Mouse (Mus musculus): Measurements from ENCODE around the gene Sppl3. TPM values are rescaled to one million over a fixed set of nuclear protein-coding genes. Genes with fewer than 3 reads are reported as not detected.

Gene Sppl3
- total RNA-seq, 4 experiments from 2014 or later = 26.3 to 31.9 (median 29.0) TPM

DNA sequence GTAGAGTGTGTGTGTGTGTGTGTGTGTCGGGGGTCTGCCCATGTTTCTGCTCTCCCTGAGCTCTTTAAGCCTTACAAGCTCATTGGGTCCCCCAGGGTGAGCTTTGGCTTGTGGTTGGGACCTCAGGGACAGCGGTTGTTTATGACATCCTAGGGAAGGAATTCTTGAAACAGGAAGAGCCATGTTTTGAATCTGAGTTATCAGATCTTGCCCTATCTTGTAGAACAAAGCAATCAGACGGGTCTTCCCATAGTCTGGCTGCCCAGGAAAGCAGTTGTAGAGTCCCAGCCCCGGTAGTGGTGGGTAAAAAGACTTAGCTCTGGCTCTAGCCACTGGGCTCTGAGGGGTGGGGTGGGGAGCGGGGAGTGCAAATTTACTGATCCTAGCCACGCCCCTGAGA lies 13.6 kb upstream of the Sppl3 start:
- DNase-seq (ENCODE audit: low spot score) = no peak

DNA sequence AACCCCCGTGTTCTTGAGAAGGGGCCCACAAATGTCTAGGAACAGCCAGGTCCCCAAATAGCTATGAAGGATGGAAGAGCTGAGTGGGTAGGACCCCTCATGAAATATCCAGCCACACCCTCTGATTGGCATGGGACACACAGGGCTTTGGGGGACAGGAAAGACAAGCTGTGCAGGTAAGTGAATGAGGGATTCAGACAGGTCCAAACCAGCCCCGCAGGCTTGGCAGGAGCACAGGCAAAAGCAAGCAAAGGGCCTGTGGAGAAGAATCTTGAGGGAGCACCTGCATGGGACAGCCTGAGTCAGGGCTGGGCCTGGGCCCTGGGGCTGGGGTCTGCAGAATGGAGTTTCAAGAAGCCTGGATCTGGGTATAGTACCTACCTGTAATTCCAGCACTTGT lies 10.4 kb upstream of the Sppl3 start:
- DNase-seq (ENCODE audit: low spot score) = no peak

DNA sequence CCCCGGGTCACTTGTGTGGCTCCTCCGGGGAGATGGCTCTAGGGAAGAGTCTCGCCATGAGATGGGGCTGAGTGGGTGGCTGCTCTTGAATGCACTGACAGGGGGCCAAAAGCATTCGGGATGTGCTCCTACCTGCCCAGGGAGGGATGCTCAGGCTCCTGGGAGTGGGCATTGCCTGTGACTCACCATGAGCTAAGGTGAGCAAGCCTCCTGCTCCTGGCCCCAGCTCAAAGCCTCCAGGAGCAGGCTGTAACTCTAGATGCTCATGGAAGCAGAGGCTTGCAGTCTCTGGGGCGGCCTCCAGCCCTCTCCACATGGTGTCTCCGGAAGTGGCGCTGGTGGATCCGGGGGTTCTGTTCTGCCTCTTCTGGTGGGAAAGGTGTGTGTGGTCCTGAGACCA lies 9.5 kb upstream of the Sppl3 start:
- no peak for DNase-seq (ENCODE audit: low spot score)

DNA sequence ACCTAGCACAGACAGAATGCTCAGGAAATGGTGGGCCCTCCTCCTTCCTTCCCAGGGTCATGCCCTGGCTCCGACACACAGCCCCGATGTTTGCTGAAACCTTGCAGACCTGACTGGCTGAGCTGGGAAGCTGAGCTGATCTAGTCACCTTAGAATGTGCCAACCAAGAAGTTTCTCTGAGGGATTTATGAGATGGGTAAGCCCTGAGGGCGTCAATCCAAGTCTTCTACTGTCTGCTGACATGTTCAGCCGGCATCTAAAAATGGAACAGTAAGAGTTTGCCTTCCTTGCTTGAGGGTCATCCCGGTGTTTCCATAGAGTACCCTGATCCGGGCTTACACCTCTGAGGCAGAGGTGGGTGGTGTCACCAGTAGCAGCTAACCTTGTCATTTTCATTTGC lies 8.2 kb upstream of the Sppl3 start:
- DNase-seq (ENCODE audit: low spot score) = no peak

DNA sequence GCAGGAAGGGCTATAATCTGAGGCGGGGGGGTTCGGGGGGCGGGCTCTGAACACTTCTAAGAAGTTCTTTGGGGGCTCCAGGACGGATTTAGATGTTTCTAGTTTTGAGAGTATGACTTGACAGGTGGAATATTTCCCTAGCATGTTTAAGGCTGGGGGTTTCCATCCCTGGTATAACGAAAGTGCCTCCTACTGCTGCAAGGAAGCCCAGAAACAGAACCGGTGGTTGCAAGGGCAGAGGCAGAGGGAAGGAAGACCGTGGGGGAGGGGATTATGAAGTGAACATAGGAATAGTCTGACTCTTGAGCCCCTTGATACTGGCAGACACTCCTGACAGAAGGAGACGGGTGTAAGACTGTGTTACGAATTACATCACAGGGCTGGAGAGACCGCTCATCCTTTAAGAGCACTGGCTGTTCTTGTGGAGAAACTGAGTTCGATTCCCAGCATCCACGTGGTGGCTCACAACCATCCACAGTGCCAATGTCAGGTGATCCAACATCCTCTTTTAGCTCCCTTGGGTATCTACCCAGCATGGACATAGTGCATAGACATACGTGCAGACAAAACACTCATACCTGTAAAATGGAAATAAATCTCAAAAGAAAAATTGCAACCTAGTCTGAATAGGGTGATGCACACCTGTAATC lies 7.6 kb upstream of the Sppl3 start:
- DNase-seq (ENCODE audit: low spot score) = no peak

DNA sequence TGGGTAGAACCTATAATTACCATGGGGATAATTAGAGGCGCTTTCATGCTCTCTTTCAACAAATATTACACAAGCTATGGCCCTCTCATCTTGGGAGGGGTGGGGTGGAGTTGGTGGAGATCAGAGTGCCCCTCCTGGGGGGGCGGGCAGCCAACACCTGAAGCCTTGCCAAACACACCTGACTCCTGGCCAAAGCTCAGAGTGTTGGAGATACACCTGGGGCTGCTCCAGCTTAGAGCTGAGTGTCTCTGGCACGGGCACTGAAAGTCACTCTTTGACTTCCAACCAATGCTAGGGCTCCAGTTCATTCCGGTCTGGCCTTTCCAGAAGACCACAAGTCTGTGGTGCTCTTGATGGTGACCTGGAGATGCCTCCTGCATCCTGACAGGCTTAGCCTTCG lies 3.2 kb upstream of the Sppl3 start:
- no peak for DNase-seq (ENCODE audit: low spot score)

DNA sequence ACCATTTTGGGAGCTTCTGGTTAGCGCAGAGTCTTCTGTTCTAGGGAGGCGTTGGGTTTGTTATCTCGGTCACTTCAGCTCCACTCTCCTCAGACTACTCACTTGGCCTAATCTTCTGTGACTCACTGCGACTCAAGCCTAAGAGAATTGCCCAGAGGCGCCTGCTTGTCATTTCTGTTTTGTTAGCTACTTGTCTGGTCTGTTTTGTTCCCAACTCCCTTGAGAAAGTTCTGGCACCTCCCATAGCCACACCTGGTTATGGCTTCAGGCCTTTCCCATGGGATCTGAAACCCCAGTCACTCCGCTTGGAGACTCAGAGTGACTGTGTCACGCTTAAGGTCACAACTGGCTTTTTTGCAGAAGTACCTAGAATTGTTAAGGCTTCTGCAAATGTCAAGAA lies 2.6 kb upstream of the Sppl3 start:
- no peak for DNase-seq (ENCODE audit: low spot score)

DNA sequence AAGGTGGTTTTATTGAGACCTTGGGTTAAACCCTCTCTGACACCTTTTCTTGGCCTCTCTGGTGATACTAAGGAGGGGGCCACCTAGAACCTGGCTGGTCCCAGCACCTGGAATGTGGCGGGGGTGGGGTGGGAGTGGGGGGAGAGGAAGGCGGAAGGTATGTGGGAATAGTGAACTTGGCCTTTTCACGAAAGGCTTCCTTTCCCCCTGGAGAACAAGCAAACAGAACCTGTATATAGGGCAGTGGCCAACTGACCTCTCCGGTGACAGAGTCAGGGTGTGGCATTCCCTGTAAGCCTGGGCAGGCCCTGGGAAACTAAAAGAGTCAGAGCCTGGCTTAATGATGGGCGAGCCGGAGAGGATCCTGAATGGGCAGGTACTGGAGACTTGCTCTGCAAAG lies 1.8 kb upstream of the Sppl3 start:
- no peak for DNase-seq (ENCODE audit: low spot score)

DNA sequence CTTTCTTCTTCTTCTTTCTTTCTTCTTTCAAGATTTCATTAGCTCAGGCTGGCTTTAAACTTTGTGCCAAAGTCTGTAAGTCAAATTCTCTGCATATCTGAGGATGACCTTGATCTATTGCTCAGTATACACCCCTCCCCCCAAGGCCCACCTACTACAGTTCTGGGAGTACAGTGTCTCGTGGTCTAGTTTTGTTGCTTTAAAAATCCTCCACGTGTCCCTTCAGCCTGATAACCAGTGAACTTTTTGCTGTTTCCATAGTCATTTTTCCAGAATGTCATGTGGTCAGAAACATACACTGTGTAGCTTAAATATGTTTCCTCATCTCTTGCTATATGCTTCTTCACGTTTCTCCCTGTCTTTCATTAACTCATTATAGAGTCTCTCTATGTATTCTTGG lies 976 bp upstream of the Sppl3 start:
- no peak for DNase-seq (ENCODE audit: low spot score)

DNA sequence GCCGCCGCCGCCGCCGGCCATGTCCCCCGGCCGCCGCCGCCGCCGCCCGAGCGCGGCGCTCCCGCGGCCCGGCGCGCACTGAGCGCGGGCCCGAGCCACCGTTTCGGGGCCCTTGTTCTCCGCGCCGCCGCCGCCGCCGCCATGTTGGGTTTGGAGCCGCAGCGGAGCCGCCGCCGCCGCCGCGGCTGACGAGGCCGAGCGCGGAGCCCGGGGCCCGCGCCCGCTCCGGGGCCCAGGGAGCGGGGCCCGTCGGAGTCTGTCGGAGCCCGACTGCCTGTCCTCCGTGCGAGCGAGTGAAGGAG lies 231 bp downstream of the Sppl3 start:
- no peak for DNase-seq (ENCODE audit: low spot score)

DNA sequence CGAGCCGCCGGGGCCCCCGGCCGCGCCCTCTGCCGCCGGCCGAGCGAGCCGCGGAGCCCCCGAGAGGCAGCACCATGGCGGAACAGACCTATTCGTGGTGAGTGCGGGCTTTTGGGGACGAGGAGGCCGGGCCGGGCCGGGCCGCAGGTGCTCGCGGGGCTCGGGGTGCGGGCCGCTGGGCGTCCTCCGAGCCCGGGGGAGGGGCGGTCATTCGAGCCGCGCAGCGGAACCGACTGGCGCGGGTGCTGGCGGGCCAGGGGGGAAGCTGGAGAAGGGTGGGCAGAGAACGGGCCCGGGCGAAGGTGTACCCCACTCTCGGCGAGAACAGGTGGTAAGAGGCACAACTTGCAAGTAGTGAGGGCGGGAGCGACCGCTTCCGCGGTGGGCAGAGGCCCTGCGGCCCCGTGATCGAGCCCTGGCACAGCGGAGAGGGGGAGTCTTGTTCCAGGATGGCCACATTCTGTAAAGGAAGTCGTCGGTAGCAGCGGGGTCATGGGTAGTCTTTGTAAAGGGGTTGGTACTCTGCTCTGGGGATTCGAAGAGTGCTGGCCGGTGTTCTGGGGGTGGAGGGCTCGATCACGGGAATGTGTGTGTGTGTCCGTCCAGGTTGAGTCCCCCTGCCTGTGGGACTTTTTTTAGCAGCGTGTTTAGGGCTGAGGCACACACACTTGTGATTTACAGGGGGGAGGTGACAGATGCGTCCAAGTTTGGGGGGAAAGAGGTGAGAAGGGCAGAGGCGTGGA lies 753 bp downstream of the Sppl3 start:
- no peak for DNase-seq (ENCODE audit: low spot score)

DNA sequence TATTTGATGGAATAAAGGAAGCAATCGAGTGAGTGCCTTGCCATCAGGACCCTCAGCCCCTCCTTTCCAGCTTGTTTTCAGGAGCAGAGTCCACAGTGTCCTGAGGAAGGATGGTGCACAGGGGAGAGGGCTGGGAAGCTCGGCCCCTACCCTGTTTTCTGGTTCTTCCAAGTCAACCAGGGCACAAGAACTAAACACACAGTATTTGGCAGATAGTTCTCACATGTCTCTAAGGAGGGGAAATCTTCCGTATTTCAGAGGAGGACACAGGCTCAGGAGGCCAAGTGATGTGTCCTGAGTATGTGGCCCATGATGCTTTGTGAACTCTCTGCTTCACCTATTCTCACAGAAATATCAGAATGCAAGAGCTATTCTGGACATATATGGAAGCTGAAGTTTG lies 2.5 kb downstream of the Sppl3 start:
- DNase-seq (ENCODE audit: low spot score) = no peak

DNA sequence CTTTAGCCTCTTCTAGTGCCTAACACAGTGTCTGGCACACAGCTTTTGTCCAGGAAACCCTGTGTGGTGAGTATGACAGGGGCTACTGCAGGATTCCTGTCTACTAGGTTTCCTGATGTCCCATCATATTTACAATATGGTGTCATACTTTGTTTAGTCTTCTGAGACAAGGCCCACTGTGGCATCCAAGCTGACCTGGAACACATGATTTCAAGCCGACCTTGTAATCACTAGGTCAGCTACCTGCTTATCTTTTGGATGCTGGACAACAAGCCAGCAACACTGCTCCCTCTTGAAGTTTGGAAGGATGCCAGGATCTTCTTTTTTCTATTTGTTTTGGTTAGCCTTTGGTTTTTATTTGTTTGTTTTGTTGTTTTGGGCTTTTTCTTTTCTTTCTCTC lies 3.6 kb downstream of the Sppl3 start:
- peak; percentile 63 for DNase-seq (ENCODE audit: low spot score)

DNA sequence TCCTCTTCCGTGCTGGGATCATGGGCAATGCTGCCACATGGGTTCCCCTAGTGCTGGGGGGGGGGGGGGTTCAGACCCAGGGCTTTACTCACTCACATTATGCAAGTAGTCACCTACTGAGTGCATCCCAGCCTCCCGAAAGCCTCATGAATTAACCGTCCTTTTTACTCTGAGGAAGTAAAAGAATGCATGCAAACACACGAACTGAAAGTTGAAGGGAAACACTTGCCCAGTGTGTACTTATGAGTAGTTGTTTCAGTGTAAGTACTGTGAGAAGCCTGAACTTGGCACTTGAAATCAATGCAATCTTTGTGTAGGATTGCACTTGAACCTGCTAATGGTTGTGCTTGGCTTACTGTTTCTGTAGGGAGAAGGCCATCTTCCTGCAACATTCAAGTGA lies 4.2 kb downstream of the Sppl3 start:
- DNase-seq (ENCODE audit: low spot score) = no peak

DNA sequence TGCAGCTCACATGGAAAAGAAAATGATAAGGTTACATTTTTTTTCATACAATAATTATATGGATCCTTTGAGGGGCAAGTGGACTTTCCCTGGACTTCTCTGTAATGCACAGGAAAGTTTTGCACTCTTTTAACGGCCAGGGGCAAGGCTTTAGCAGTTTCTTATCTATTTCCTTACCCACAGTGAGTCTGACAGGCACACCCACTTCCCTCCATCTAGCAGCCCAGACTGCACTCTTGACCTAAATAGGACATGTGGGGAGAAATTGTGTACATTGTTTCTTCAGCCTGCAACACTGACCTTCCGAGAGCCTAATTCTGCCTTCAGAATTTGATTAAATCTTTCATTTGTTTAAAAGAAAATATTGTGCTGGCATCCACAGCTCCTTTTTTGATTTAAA lies 7.3 kb downstream of the Sppl3 start:
- DNase-seq (ENCODE audit: low spot score) = no peak

DNA sequence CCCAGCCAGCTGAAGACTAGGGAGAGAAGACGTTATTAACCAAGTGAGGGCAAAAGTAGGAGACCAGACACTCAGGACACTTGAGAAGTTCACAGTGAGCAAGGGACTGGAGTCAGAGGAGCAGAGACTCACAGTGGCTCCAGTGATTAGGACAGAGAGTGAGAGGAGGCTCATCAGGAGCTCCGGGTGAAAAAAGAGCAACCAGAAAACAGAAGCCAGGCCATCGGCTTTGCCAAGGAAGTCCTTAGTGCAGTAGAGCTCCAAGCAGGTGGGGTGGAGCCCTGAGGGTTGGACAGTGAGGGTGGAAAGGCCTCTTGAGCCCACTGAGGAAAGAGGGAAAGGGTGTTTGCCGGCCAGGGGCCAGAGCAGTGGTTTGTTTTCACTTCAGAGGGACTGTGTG lies 7.9 kb downstream of the Sppl3 start:
- DNase-seq (ENCODE audit: low spot score) = no peak

DNA sequence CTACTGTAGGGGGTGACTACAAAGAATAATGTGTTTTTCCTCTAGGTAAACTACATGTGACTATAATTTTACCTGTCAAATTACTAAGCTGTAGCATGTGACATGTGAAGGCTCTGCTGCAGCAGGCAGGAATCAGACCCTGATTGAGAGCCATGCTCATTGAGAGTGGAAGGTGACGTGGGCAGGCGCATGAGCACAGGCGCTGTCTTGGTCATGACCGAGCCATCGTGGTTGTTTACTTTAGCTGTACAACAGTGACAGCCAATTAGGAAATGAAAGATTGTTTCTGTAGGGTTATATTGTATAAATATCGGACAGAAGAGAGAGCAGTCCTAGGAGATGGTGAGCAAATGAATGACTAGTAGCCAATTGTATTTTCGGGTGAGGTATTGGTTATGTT lies 11.1 kb downstream of the Sppl3 start:
- no peak for DNase-seq (ENCODE audit: low spot score)

DNA sequence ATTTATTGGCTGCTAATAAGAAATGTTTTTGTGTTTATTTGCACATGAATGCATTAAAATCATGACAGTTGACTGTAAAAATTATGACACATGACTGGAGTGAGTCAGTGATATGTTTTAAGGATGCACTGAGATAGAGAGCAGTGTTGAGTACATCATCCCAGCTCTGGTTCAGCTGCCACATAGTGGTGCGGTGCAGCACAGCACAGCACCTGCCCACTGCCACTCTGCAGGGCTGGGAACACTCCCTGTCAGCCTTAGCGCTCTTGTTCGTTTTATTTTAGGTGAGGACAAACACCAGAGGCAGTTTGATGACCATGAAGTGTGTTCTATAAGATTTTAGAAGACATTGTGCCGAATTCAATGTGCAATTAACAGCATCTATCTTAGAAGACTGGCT lies 15.2 kb downstream of the Sppl3 start:
- no peak for DNase-seq (ENCODE audit: low spot score)

DNA sequence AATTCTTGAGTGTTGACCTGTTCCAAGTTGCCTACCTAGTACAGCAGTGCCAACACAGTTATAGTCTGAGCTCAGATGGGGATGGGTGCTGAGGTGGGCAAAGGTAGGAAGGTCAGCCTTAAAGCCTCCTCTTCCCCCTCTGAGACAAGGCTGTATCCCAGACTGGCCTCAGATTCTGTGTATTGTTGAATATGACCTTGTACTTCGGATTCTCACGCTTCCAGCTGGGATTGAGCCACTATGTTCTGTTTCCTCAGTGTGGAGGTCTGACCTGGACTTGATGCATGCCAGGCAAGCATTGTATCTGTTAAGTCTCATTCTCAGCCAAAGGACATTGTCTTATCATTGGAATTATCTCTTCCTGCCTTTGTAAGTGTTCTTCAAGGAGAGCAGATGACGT lies 16.2 kb downstream of the Sppl3 start:
- DNase-seq (ENCODE audit: low spot score) = no peak

DNA sequence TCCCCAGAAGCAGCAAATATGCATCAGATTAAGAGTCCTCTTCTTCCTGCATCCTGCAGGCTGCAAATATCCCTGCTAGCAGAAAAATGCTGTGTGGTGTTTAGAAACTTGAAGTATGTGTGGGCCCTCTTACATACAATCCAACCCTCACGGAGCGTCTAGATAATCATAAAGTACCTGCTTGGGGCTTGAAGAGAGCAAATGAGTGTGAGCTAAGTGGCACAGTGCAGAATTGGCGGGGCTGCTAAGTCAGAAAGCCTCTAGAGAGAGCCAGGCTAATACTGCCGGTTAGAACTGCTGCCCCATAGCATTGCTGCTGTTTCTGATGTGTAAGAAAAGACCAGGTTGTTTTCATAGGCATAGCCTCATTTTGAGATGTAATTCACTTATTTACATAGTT lies 18.0 kb downstream of the Sppl3 start:
- DNase-seq (ENCODE audit: low spot score) = no peak

DNA sequence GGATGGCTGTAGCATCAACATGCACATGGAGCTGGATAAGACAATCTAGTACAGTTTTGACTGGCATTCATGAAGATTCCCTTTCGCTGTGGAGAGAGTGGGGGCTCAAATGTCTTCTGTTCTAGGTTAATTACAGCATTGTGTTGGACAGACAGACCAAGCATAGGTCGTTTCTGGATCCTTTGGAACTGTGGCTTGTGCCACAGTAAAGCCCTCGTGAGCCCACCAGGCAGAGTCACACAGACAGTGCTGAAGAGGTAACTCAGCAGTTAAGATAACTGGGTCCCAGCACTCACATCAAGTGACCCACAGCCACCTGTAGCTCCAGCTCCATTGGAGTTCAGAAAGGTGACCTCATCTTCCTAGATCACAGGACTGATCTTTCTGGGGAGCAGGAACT lies 18.6 kb downstream of the Sppl3 start:
- DNase-seq (ENCODE audit: low spot score) = no peak

DNA sequence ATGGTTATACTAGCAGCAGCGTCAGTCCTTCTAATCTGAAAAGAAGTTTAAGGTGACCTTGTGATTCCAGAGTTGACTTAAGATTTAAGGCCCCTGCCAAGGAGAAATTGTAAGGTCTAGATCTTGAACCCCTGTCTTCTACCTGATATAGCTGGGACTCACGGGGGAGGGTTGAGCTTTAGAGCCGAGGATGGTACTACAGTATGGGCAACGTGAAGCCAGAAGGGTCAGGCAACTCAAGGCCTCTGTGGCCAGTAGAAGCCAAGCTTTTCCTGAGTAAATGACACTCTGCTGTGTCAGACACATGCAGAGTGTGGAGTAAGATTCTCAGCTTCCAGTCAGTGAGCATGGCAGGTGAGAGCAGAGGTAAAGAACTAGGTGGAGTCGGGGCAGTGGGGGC lies 20.6 kb downstream of the Sppl3 start:
- no peak for DNase-seq (ENCODE audit: low spot score)

DNA sequence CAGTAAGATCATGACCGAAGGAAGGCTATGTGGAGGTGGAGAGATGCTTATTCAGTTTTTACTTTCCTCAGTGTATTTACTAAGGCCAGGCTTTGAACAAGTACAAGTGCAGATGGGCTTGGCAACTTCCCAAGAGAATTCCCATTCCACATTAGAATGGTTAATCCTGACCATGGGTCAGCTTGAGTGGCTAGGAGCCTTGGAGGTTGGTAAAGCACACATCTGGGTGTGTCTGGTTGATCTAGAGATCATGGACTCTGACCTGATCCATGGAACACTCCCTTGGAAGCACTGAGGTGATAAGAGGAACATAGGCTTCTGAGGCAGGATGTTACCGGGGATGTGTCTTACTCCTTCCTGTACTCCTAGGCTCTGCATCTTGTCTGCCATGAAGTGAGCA lies 21.7 kb downstream of the Sppl3 start:
- no peak for DNase-seq (ENCODE audit: low spot score)

DNA sequence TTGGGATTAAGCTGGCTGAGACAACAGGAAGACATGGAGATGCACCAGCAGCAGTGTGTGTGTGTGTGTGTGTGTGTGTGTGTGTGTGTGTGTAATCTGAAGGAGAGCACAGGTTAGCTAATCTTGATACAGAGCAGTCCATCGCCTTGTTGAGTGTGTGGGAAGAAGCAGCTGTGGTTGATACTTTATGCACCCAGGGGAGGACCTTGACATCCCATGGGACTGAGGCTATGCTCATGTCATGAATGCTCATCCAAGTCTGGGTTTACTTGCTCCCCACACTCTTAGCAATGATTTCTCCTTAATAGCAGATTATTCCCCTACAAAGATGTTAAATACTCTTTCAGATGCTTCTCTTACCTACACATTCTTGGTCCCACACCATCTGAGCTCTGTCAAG lies 24.3 kb downstream of the Sppl3 start:
- DNase-seq (ENCODE audit: low spot score) = no peak
